Mouse (Mus musculus) thymus, adult 2 months (tissue): ENCODE results near the gene Pus3.

Source experiments
- CTCF ChIP-seq: fragments of 200-500 bp; IDR thresholded peaks from 2 replicates; pipeline ENCODE4 v1.5.1; 2012; ENCODE audit warnings: mild to moderate bottlenecking, control low read depth, low read length, moderate library complexity, borderline replicate concordance; ENCODE audit not compliant: control insufficient read depth, poor library complexity, insufficient read depth; ENCODE audit errors: extremely low read depth
- POLR2A ChIP-seq: fragments of 200-500 bp; IDR thresholded peaks from 2 replicates; pipeline ENCODE4 v1.6.1; 2012; ENCODE audit warnings: mild to moderate bottlenecking, low read length, control low read depth, moderate library complexity; ENCODE audit not compliant: control insufficient read depth, poor library complexity, insufficient read depth; ENCODE audit errors: extremely low read depth

DNA sequence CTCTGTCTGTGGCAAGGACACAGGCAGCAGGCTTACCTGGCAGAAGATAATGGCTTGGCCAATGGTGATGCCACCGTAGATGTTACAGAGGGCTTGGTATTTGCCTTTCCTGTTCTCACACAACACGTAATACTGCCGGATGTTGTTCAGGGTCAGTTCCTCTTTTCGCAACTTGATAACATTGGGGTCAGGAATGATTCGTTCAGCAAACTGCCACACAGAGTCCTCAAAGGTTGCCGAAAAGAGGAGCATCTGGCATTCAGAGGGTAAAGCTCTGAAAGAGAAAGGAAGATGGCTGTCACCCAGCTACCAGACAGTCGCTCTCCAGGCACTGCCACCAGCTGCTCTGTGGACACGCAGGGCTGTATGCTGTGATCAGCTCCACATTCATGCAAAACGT, 11.7 kb upstream of the Pus3 start:
- TF ChIP-seq POLR2A (no peak), CTCF (no peak)
